Mouse (Mus musculus) lung, adult 18-20 months (tissue): ENCODE data around the gene Nek11.
A peak's percentile ranks its signal among the peaks of the same experiment; 100 is the strongest.
"Not testable (repeated sequence)": the region's sequence is repeated elsewhere in the genome, so short reads cannot be mapped to it uniquely, and the experiment has no call there.

Experiments
- DNase-seq, 2 experiments: peaks; one replicate each; pipeline ENCODE4 v3.0.0; 2022; ENCODE audit warnings: mixed read lengths in 2 of 2

Nek11 gene

DNA sequence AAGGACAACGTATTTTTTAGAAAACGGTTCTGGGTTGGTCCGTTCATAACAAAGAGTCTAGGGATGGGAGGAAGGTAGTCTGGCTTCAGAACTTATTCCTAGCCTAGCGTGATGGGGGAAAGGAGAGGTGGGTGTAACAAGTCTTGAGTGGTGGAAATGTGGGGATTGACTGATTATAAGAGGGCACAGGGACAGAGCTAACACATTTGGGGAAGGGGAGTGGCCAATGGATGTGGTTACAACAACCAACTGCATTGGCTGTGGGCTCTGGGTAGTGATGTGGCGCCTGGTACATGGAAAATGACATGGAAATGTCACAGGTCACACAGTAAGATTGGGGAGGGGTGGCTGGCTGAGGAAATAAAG lies 263.3 kb downstream of the Nek11 start:
- DNase-seq: no peak

DNA sequence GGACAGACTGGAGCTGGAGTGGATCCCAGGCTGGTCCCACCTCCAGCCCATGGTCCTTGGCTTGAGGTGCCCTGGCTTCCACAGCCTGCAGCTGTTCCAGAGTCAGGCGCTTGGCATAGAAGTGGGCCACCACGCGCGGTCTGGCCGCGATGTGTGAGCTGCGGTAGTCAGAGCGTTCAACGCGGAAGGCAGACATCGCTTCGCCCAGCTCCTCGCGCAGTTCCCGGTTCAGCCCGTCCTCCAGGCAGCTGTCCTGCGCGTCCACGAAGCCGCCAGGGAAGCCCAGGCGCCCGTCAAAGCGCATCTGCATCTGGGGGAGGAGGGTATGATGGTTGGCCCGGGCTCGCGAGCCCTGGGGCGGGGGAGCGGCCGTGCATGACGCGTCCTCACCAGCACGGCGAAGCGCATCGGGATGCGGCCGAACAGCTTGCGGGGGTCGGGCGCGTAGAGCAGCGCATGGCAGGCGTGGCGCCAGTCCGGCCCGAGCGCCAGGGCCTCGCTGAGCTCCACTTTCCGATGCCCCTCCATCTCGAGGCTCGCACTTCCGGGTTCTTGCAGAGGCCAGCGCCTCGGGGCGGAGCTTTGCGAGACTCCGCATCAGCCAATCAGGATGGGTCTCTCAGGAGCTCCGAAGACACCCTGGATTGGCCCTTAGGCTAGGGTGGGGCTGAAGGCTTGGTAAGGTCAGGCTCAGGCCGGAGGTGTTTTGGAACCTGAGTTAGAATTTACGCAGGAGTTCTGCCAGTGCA lies 263.9 kb downstream of the Nek11 start, which contains the start of gene Nudt16:
Gene Nudt16 (minus strand): TSS at position 572 of the 749 bp plus-strand sequence.
- peak; percentile 96 to 97 for DNase-seq

DNA sequence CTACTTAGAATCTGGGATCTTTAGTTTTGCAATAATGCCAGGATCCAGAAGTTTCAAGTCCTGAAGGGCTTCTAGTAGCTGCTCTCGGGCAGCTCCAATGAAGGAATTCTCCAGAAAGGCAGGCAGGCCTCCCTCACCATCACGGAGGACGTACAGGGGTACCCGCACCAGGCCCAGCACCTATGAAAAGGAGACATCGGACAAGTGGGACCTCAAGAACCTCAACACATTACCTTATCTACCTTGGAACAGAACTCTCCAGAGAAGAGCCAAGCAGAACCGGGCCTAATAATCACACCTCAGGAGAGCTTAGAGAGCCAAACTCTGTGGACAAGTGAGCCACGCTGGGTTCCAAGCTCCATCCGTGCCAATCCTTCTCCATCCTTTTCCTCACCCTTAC lies 265.0 kb downstream of the Nek11 start:
- DNase-seq: no peak

DNA sequence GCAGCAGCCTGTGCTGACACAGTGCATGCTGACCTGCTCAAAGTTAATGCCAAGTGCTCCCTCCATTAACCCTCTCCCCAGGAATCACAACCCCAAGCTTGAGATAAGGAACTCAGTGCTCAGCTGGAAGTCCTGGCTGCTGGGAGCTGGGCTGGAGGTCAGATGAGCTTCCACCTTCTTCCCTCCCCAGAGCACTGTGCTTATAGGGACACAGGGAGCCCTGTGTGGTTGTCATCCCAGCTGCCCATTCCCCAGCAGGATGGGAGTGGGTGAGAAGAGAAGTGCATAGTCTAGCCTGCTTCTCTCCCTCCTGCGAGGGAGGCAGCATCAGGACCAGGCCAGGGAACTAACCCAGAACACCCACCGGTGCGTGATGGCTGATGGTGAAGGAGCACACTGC lies 270.1 kb downstream of the Nek11 start:
- DNase-seq: not testable (repeated sequence)
